Mouse (Mus musculus) stomach, embryonic 16.5 days (tissue): Measurements from ENCODE around the gene Map3k13. TPM values are rescaled to one million over a fixed set of nuclear protein-coding genes. Genes with fewer than 3 reads are reported as not detected.

Source experiments
- ATAC-seq: fragments of 200-750 bp; cut with Nextera tagmentation; 2 replicates; pipeline ENCODE4 v1.8.0; 2017; ENCODE audit warnings: moderate number of reproducible peaks, moderate TSS enrichment; ENCODE audit not compliant: insufficient read depth, low FRiP score
- H3K27ac ChIP-seq: fragments of 300-500 bp; sonication (generic); 2 replicates; pipeline ENCODE4 v1.5.1; 2014; ENCODE audit warnings: low read length
- H3K27me3 ChIP-seq: fragments of 300-500 bp; sonication (generic); 2 replicates; pipeline ENCODE4 v1.6.1; 2014; ENCODE audit warnings: low read length, control low read depth, mixed read lengths; ENCODE audit not compliant: control insufficient read depth, insufficient read depth
- H3K36me3 ChIP-seq: fragments of 300-500 bp; sonication (generic); 2 replicates; pipeline ENCODE4 v1.6.1; 2014; ENCODE audit warnings: low read length; ENCODE audit not compliant: control insufficient read depth, insufficient read depth
- H3K4me1 ChIP-seq: fragments of 300-500 bp; sonication (generic); 2 replicates; pipeline ENCODE4 v1.6.1; 2014; ENCODE audit warnings: low read length, control low read depth, mixed read lengths; ENCODE audit not compliant: control insufficient read depth, insufficient read depth
- H3K4me2 ChIP-seq: fragments of 300-500 bp; sonication (generic); 2 replicates; pipeline ENCODE4 v1.6.1; 2014; ENCODE audit warnings: low read depth, low read length, mixed read lengths
- H3K4me3 ChIP-seq: fragments of 300-500 bp; sonication (generic); replicated peaks from 2 replicates; pipeline ENCODE4 v1.5.1; 2014; ENCODE audit warnings: mild to moderate bottlenecking, low read length
- H3K9ac ChIP-seq: fragments of 300-500 bp; sonication (generic); 2 replicates; pipeline ENCODE4 v1.6.1; 2014; ENCODE audit warnings: low read length
- H3K9me3 ChIP-seq: fragments of 300-500 bp; sonication (generic); replicated peaks from 2 replicates; pipeline ENCODE4 v1.6.1; 2016; ENCODE audit warnings: low read length, control low read depth; ENCODE audit not compliant: control insufficient read depth
- WGBS: fragments of 180-500 bp; shearing (Covaris S2); extraction: QIAGEN DNeasy Blood & Tissue Kit; methylation state at CpG from one replicate; pipeline ENCODE4 v1.1.7; 2014; 5-methylcytosine and 5-hydroxymethylcytosine counted together
- polyA plus RNA-seq: library from polyadenylated mRNA; unstranded; fragments of >200 nt; fragmentation: Nextera tagmentation; extraction: Ambion mirVana; gene quantifications from 2 replicates; pipeline ENCODE4 v1.2.1, GENCODE M21; 2015

The Map3k13 gene
- polyA plus RNA-seq, 1 experiment from 2014 or later: 1.2 TPM

GRCm38 (mm10) chr16:21834866-21835583, 40.9 kb downstream of the Map3k13 start:
- Histone ChIP-seq H3K27ac (no peak overlapping the region), H3K27me3 (no peaks in the 10 kb centered on the region), H3K4me2 (no peak overlapping the region), H3K4me1 (no peaks in the 10 kb centered on the region), H3K9me3 (no peaks in the 10 kb centered on the region), H3K4me3 (no peak overlapping the region), H3K9ac (no peak overlapping the region), H3K36me3 (no peaks in the 10 kb centered on the region)
- ATAC-seq: no peak
- 81% methylated on average over 8 of the region's 8 CpGs for WGBS

- Histone ChIP-seq H3K4me1 (no peaks in the 10 kb centered on the region), H3K36me3 (no peaks in the 10 kb centered on the region), H3K4me3 (no peak overlapping the region), H3K27ac (no peak overlapping the region), H3K27me3 (no peaks in the 10 kb centered on the region), H3K4me2 (no peak overlapping the region), H3K9ac (no peak overlapping the region), H3K9me3 (no peaks in the 10 kb centered on the region)
- WGBS: 33% methylated on average over 7 of the region's 7 CpGs
- no peak for ATAC-seq
Measured at GRCm38 (mm10) chr16:21835584-21835931, 41.4 kb downstream of the Map3k13 start.

- no peak overlapping the region for H3K27ac ChIP-seq
- WGBS: 41% methylated on average over 7 of the region's 7 CpGs
- no peak overlapping the region for H3K4me2 ChIP-seq
- H3K4me3 ChIP-seq: no peak overlapping the region
- ATAC-seq: peak; percentile 65; the same call in 1 of the 2 replicates
- H3K9ac ChIP-seq: no peak overlapping the region
- H3K36me3 ChIP-seq: no peaks in the 10 kb centered on the region
- H3K9me3 ChIP-seq: no peaks in the 10 kb centered on the region
- no peaks in the 10 kb centered on the region for H3K27me3 ChIP-seq
- H3K4me1 ChIP-seq: no peaks in the 10 kb centered on the region
Measured at GRCm38 (mm10) chr16:21836311-21837072, 42.3 kb downstream of the Map3k13 start.

- Histone ChIP-seq H3K4me2 (no peak overlapping the region), H3K9me3 (no peaks in the 10 kb centered on the region), H3K4me1 (no peaks in the 10 kb centered on the region), H3K4me3 (no peak overlapping the region), H3K27me3 (no peaks in the 10 kb centered on the region), H3K9ac (no peak overlapping the region), H3K36me3 (no peaks in the 10 kb centered on the region), H3K27ac (no peak overlapping the region)
- 88% methylated on average over 6 of the region's 6 CpGs for WGBS
- ATAC-seq: no peak
Measured at GRCm38 (mm10) chr16:21837694-21838093, 43.5 kb downstream of the Map3k13 start.

GRCm38 (mm10) chr16:21845800-21846671, 51.9 kb downstream of the Map3k13 start:
- no peaks in the 10 kb centered on the region for H3K9me3 ChIP-seq
- ATAC-seq: peak; percentile 99
- WGBS: 2% methylated on average over 16 of the region's 16 CpGs
- H3K4me1 ChIP-seq: no peaks in the 10 kb centered on the region
- H3K36me3 ChIP-seq: no peaks in the 10 kb centered on the region
- peak overlapping the region; percentile 62 for H3K27ac ChIP-seq
- H3K9ac ChIP-seq: peak overlapping the region; percentile 78
- H3K27me3 ChIP-seq: no peaks in the 10 kb centered on the region
- H3K4me3 ChIP-seq: peak overlapping the region; percentile 48
- H3K4me2 ChIP-seq: peak overlapping the region; percentile 83

- no peak overlapping the region for H3K27ac ChIP-seq
- no peak for ATAC-seq
- WGBS: 65% methylated on average over 3 of the region's 3 CpGs
- no peaks in the 10 kb centered on the region for H3K27me3 ChIP-seq
- H3K9me3 ChIP-seq: no peaks in the 10 kb centered on the region
- no peak overlapping the region for H3K4me2 ChIP-seq
- H3K36me3 ChIP-seq: no peaks in the 10 kb centered on the region
- H3K9ac ChIP-seq: no peak overlapping the region
- no peak overlapping the region for H3K4me3 ChIP-seq
- no peaks in the 10 kb centered on the region for H3K4me1 ChIP-seq
Measured at GRCm38 (mm10) chr16:21848444-21848843, 54.3 kb downstream of the Map3k13 start.

GRCm38 (mm10) chr16:21848847-21849246, 54.7 kb downstream of the Map3k13 start:
- Histone ChIP-seq H3K36me3 (no peaks in the 10 kb centered on the region), H3K9me3 (no peaks in the 10 kb centered on the region), H3K4me2 (no peak overlapping the region), H3K27ac (no peak overlapping the region), H3K27me3 (no peaks in the 10 kb centered on the region), H3K4me1 (no peaks in the 10 kb centered on the region), H3K4me3 (no peak overlapping the region), H3K9ac (no peak overlapping the region)
- WGBS: 79% methylated on average over 4 of the region's 4 CpGs
- no peak for ATAC-seq

- no peak for ATAC-seq
- no peaks in the 10 kb centered on the region for H3K27me3 ChIP-seq
- no peaks in the 10 kb centered on the region for H3K4me1 ChIP-seq
- H3K9ac ChIP-seq: no peak overlapping the region
- H3K4me3 ChIP-seq: no peak overlapping the region
- no peaks in the 10 kb centered on the region for H3K9me3 ChIP-seq
- H3K4me2 ChIP-seq: no peak overlapping the region
- H3K27ac ChIP-seq: no peak overlapping the region
- WGBS: 89% methylated on average over 7 of the region's 7 CpGs
- no peaks in the 10 kb centered on the region for H3K36me3 ChIP-seq
Measured at GRCm38 (mm10) chr16:21852374-21852773, 58.2 kb downstream of the Map3k13 start.
